Mouse (Mus musculus) inflammation-experienced regulatory T-cells, adult 6 months (primary cell): ENCODE measurements around the gene Prcd. TPM values are rescaled to one million over a fixed set of nuclear protein-coding genes. Genes with fewer than 3 reads are reported as not detected.
"Not testable (repeated sequence)": the region's sequence is repeated elsewhere in the genome, so short reads cannot be mapped to it uniquely, and the experiment has no call there.

Experiments
- ATAC-seq: one replicate; pipeline ENCODE4 v1.8.0; 2017
- polyA plus RNA-seq, 3 experiments: library from polyadenylated mRNA; unstranded; fragments of 100-300 nt; shearing (Covaris generic); gene quantifications; one replicate each; pipeline ENCODE4 v1.2.1; 2017

Prcd gene
- polyA plus RNA-seq, 3 experiments from 2014 or later: not detected

DNA sequence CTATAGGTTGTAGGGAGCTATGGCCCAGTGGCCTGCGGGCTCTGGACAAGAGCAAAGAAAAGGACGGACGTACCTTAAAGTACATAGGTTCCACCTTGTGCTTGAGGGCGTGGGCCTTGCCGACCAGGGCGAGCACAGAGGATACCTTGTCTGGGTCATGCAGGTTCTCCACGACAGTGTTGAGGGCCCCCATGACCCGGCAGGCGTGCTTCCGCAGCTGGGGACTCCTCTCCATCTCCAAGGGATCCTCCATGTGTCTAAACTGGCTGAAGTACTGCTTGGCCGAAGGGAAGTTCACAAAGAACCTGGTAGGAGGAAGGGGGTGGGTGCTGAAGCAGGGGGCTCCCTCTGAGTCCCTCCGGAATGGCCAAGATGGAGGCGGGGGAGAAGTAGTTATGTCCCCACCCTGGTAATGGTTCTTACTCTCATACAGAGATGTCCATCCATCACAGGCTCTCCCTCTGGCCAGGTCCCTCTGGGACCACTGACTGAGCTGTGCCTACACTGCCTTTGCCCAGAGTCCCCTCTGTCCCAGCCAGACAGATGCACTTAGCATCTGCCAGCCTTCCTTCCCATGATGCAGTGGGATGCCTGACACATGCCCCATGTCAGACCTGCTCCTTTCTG is 3.5 kb upstream of the Prcd start:
- ATAC-seq: no peak

DNA sequence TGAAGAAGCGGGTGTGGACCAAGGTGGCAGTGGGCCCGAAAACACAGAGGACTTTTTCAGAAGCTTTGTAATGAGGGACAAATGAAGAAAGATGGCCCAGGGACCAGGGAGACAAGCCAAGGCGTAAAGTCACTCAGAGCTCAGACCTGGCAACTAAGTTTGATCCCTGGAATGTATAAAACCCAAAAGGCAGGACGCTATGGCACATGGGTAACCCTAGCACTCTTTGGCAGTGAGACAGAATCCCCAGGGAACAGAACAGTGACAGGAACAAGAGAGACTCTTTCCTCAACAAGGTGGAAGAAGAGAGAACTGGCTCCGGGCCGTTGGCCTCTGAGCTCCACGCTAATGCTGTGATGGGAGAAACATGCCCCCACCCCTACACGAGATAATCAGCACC is 2.5 kb upstream of the Prcd start:
- ATAC-seq: no peak

DNA sequence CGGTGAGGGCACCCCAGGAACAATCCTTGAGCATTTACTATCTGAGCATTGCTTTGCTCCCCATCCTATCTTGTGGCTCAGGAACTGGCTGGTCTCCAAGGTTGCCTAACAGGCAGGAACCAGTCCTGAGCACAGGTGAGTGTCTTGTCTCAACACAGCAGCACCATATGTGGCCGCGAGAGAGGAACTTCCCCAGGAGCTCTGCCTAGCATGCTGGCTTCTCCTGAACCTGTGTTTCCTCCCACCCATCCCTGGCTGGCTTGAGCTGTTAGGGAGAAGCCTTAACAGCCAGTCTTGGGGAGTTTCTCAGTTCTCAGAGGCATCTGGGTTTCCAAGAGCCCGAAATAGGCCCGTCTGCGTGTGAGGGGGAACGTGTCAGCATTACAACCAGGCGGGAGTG is 2.0 kb upstream of the Prcd start:
- ATAC-seq: no peak

DNA sequence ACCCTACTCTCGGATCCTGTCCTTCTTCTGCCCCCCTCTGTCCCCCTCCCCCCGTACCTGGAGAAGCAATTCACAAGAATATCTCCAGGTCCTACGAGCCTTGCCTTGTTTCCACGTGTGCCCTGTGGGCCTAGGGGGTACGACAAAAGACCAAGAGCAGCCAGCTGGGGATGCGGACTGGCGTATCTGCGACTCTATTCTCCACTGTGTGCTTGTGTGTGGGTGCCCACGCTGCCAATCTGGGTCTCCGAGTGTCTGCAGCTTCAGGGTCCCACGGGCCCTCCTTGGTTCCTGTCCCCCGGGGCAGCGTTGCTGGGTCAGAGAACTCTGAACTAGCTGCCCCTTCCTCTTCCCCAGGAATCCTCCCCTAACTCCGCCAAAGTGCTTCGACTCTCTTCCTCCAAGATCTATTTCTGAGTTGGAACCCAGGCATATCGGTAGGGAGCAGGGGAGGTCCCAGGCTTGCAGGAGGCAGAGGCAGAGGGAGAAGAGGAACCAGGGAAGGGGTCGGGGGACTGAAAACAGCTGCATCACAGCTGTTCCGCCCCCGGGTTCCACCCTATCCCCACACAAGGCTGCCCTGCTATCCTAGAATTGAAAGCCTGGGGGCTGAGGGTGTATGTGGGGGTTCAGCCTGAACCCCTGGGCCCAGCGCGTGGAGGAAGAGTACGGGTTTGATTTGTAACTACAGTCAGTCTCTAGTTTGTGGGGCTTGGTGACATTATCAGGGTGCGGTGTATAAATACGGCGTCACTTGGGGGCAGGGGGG is 820 bp upstream of the Prcd start:
- no peak for ATAC-seq

DNA sequence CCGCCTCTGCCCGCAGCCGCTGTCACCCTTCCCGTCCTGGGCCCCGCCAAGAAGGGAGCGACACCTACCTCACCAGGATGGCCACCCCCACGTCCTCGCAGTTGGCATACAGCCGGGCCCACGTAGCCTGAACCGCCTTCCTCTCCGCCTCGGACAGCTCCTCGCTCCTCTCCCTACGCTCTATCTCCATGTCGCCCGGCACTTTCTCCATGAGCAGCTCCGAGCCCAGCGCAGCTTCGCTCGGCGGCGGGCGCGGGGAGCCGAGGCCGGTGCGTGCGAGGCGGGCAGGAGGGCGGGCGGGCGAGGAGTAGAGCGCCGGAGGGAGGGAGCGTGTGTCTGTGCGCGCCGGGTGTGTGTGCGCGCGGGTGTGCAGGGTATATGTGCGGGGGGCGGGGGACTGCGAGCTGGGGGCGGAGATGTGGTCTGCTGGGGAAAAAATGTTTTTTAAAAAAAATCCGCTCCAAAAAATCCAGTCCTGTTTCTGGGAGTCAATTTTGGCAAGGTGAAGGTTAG is 431 bp downstream of the Prcd start:
- no peak for ATAC-seq

DNA sequence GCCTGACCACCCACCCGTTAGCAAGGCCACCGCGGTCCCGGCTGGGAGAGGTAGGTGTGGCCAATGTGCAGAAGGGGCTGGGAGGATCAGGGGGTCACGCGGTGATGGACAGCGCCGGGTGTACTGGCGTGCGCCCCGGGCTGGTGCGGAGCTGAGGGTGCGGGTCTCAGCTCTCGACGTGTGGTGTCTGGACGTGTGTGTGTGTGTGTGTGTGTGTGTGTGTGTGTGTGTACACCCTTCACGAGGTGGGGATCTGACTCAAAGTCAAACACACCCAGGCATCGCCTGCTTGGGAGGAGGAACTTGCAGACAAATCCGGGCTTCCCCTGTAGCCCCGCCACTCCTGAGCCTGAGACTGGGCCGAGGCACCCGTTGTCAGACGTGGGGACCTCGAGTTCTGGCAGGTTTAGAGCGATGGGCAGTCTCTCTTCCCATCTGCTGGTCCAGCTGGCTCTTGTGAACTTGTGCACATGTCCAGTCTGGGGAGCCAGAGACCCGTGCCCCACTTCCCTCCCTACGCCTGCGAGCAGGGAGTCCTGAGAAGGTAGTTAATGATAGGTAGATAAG is 1.0 kb downstream of the Prcd start, which contains the start of gene Cygb:
TSS of gene Cygb (minus strand) at position 59 of the 567 bp plus-strand sequence.
- no peak for ATAC-seq

DNA sequence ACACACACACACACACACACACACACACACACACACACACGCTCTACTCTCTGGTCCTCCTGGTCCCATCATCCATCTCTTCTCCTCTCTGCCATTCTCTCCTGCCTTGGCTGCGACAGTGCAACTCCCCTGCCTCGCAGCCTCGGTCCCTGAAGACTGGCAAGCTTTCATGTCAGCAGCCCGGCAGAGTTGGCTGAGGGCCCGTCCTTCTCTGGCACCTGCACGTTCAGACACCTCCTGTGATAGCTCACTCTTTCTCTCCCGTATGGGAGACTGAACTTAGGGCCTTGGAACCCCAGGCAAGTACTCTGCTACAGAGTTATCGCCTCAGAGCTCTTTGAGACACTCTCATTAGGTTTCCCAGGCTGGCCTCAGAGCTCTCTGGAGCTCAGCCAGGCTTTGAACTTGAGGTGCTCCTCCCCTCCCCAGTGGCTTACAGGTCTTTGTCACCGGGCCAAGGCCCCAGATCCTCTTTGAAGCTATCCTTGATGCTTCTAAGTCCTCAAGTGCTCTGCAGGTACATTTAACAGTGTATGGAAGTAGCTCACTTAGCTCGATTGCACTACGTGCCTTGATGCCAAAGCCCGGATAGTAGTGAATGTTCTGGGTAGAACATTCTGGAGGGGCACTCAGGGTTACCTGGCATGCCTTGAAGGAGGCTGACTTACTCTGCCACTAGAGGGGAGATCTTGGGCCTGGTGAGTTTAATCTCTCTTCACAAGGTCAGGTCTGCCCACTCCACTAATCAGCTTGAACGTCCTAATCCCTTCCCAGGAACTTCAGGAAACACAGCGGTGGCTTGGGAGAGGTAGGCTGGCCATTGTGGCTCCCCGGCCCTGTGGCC is 3.2 kb downstream of the Prcd start:
- ATAC-seq: no peak

DNA sequence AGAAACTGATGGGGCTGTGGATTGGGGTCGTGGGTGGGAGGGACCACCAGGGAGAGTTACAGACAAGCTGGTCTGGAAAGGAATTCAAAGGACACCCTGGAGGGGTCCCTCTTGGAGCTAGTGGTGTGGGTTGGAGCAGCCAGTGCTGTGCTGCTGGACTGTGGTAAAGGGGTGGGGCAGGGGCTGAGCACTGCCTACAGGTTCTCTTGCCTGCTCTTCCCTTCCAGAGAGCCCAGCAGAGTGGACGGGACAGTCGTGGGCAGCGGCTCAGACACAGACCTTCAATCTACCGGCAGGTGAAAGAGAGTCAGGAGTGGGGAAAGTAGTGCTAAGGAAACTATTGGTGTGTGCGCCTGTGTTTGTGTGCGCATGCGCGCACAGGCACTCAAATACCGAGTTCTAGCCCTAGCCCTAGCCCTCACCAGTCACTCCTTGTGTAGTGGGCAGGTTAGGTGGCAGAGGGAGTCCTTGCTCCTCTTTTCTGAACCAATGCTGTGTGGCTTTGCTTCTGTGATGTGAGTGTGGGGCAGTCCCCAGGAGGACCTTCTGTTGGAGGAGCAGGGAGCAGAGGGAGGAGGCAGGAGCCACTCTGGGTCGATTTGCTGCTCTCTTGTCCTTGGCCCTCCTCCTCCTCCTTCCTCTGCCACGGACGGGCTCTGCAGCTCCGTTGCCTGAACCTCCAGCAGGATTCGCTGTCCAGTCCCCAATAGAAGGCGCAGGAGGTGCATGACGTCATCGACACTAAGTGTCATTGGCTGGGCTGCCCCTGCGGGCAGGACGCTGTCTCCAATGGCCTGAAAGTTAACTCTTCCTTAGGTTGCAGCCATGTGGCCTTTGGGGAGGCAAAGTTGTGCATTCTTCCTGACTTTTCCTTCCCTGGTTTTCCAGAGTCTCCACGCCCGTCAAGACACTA is 4.2 kb downstream of the Prcd start:
- ATAC-seq: peak; percentile 41

DNA sequence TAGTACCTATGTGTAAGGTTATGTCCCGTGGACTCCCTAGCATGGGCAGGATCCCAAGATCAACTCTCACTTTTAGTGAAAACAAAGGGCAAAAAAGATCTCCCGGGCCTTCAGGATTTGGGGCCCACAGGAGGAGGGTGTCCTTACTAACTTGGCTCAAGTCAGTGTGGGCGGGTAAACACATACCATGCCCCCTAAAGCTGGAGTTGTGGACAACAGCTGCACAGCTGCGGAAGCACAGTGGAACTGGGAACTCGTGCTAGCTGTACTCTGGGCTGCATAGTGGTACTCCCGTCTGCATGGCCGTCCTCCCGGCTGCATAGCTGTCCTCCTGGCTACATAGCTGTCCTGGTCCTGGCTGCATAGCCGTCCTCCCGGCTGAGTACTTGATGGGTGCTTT is 4.9 kb downstream of the Prcd start:
- no peak for ATAC-seq

DNA sequence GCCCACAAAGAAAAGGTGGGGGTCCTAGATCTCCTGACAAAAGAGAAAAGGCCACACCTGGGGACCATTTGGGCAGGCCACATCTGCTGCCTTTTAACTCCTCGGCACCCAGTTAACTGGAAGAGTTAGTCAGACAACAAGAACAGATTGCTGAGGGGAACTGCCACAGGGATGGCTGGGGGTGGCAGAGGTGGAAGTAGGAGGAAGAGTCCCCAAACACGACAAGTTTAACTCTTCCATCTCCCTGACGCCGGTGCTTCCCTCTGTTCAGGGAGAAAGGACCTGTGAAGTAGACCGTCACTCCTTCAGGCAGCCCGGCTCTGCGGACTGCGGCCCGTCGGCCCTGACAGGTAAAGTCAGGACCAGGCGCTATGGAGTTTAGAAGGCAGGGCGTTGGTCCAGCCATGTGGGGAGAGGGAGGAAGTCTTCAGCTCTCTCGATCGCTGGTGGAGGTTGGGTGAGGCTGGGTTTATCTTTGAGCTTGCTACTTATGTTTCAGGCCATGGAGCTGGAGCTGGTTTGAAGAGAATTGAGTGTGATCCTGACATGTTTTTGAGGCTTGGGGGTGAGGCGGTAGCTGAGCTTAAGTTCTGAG is 5.8 kb downstream of the Prcd start:
- no peak for ATAC-seq

DNA sequence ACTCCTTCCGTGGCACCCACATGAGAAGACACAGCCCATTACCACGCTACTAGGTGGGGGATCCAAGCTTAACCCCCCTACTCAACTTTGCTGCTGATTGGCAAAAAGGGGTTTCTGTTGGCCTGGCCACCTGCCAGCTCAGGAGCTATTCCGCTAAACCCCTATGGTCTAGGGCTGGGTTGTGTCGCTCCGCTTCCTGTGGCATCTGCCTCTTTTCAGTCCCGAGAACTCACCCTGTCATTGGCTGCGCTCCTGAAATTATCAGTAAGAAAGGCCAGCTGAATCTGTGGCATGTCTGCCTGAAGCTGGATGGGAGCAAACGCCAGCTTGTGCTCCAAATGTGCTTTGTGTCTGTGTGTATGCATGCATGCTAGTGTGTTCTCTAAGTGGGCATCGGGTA is 6.8 kb downstream of the Prcd start:
- ATAC-seq: no peak

DNA sequence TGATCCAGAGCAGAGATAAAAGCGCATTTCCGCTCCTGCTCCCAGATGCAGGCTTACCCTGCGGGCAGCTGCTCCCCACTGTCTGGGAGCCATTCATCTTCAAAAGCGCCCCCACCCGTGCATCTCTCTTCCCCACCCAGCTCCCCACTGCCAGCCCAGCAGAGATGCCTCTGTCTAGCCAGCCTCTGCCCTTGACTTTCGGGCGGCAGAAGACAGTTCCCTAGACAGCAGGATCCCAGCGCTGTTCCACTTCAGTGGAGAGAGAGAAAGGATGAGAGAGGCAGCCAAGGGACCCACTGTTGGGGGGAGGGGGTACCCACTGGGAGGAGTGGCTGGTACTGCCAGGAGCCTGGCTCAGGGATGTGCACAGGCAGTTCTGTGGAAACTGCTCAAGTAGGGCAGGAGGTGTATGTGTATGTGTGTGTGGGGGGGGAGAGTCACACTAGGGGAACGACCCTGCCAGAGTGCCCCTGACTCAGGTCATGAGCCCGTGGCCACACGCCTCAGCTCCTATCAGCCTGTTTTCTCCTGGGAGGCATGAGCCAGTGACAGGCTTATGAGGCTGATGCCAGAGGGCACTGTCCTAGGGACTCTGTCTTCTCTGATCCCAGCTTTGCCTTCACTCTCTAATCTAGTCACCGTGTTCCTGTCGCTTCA is 8.1 kb downstream of the Prcd start:
- ATAC-seq: no peak

DNA sequence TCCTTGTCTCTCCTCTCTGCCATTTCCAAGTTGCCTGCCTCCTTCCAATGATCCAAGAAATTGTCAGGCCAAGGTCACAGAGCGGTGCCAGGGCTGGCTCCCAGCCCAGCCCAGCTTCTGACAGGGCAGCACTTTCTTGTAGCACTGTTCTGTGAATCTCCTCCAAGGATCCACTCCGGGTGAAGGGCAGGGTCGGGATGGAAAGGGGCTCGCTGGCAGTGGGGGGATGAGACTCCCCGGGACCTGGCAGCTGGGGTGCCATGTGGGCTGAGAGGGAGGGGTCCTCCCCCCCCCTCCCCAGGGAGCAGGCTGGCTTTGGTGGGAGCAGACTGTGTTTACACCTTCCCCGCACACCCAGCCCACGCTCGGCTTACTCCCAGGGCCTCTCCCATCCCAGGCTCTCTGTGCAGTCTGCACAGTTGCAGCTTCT is 8.6 kb downstream of the Prcd start:
- ATAC-seq: no peak

DNA sequence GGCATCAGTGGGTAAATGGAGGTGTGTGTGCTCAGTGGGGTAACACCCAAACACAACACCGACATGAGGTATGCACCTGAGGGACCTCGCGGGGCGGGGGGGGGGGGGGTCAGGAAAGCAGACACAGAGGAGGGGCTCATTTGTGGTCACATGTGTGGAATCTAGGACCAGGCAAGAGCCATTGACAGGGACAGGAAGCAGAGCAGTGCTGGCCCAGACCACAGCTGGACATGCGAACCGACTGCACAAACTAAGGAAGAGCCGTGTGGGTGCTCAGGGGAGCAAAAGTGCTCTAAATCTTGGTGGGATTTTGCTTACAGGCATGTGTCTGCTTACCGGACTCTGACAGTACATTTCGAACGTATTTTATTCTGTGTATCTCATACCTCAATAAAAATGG is 12.0 kb downstream of the Prcd start:
- no peak for ATAC-seq

DNA sequence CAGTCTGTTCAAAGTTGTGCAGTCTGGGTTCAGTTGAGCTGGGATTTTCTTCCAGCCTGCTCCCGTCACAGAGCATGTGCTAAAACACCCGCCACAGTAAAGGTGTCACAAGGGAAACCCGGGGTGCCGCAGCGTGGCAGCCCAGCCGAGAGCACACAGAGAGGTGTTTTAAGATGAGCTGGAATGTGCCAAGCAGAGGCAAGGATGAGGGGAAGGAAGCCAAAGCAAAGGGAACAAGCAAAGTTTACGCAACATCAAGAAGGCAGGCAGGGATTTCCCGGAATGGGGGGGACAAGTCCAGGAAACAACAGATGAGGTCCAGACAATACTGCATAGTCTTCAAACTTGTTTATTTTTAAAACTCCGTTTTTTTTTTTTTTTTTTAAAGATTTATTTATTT is 13.2 kb downstream of the Prcd start:
- ATAC-seq: no peak

DNA sequence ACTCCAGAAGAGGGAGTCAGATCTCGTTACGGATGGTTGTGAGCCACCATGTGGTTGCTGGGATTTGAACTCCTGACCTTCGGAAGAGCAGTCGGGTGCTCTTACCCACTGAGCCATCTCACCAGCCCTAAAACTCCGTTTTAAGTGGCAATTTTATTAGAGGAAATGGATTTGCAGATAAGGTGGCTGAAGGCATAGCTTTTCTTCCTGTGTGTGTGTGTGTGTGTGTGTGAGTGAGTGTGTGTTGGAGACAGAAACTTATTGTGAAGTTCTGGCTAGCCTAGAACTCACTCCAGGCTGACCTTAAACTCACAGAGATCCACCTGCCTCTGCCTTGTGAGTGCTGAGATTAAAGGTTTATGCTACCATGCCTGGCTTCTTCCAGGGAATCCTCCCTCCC is 13.7 kb downstream of the Prcd start:
- not testable (repeated sequence) for ATAC-seq

DNA sequence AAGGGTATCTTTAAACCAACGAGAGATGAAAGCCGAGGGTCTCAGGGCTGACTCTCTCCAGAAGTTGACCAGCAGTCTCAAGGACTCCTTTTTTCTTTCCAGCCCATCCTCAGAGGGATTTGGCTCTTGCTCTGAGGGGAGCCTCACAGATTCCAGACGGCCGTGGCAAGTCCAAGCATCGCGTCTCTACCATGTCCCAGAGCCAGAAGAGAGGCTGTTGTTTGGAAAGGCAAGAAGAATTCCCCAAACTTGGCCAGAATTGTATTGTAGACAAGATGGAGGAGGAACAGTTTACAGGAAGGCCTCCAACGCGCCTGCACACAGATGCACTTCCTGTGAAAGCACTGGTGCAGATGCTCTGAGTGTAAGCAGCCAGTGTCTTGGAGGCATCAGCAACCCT is 14.6 kb downstream of the Prcd start:
- ATAC-seq: no peak

DNA sequence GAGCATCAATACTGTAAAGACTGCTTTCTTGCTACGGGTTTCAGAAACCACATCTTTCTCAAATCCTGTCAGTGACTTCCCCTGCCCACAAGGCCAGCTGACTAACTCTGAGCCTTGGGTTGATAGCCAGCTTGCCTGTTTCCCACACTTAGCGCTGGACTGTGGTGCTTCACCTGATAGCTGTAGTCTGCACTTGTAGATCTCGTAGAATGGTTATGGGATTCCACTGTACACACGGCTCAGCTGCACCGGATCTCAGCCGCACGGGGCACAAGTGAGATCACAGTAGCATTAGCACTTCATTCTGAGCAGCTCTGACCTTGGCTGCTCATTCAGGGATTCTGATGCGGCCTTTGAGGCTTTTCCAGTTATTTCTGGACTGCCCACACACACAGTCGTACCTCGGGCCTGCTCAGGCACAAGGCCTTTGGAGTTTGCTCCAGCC is 15.1 kb downstream of the Prcd start:
- no peak for ATAC-seq

DNA sequence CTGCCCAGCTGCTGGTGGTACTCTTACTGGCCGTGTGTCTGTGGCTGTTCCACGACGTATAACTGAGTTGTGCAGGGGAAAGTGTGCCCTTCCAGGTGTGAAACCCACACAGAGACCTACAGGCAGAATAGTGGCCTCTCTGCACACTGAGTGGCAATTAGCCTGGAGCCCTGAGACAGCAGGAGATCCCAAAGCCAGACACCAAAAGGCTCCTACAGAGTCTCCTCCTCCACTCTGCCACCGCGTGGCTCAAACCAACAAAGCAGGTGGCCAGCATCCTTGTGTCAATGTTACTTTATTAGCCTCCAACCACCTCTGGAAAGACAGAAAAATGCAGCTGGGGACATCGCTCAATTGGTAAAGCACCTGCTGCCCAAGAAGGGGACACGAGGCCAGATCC is 15.5 kb downstream of the Prcd start:
- no peak for ATAC-seq

DNA sequence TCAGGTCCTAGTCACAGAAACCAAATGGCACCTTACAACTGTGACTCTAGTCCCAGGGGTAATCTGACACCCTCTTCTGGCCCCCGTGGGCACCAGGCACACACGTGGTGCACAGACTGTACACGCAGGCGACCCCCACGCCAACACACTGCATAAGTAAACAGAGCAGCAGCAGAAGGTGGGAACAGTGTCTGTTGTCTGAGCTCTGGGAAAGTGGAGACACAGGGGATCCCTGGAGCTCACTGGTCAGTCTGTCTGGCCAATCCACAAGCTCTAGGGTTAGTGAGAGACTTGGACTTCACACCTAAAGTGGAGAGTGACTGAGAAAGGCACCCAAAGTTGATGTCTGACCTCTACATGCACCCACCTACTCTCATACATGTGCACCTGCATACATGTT is 16.0 kb downstream of the Prcd start:
- no peak for ATAC-seq
